Mouse (Mus musculus) left cerebral cortex, adult 18-20 months (tissue): ENCODE measurements at regions not wholly inside any gene's neighbourhood (a gene's known extent, or its start where the extent isn't known, plus 50 kb on each side); places are given as distances from the start of the nearest gene placed in this dataset.

Experiments used
- DNase-seq, 2 experiments: peaks; one replicate each; pipeline ENCODE4 v3.0.0; 2021 to 2022; ENCODE audit warnings: low spot score in 2 of 2, mixed read lengths in 1 of 2
- microRNA-seq, 2 experiments: library from miRNA; unstranded; fragments of <30 nt; microRNA quantifications; one replicate each; pipeline ENCODE4 v1.2.0; 2021

GRCm38 (mm10) chr14:110013229-110013628 lies 741.7 kb downstream of the Slitrk6 start:
- DNase-seq = no peak

- DNase-seq = no peak
Measured at GRCm38 (mm10) chr14:110007159-110007558, 747.8 kb downstream of the Slitrk6 start.

GRCm38 (mm10) chr14:109985026-109985425 lies 769.9 kb downstream of the Slitrk6 start:
- DNase-seq = no peak

- no peak for DNase-seq
Measured at GRCm38 (mm10) chr14:109958008-109958407, 796.9 kb downstream of the Slitrk6 start.

- DNase-seq = no peak
Measured at GRCm38 (mm10) chr14:109941944-109942343, 813.0 kb downstream of the Slitrk6 start.

- no peak for DNase-seq
Measured at GRCm38 (mm10) chr14:109941162-109941561, 813.8 kb downstream of the Slitrk6 start.

GRCm38 (mm10) chr14:109937432-109937831 lies 817.5 kb downstream of the Slitrk6 start:
- DNase-seq = no peak

GRCm38 (mm10) chr14:109928977-109929376 lies 826.0 kb downstream of the Slitrk6 start:
- no peak for DNase-seq

GRCm38 (mm10) chr14:109891896-109892165 lies 863.1 kb downstream of the Slitrk6 start:
- no peak for DNase-seq

- no peak for DNase-seq
Measured at GRCm38 (mm10) chr14:109891151-109891895, 863.6 kb downstream of the Slitrk6 start.

GRCm38 (mm10) chr14:109876950-109877663 lies 877.8 kb downstream of the Slitrk6 start:
- no peak for DNase-seq

- DNase-seq = peak; percentile 43 to 66
Measured at GRCm38 (mm10) chr14:109874230-109874629, 880.7 kb downstream of the Slitrk6 start.

- peak in 1 of 2 experiments; percentile 4 for DNase-seq
Measured at GRCm38 (mm10) chr14:109840354-109841104, 914.4 kb downstream of the Slitrk6 start.

- no peak for DNase-seq
Measured at GRCm38 (mm10) chr14:109802522-109803126, 888.7 kb upstream of the Slitrk1 start.

GRCm38 (mm10) chr14:109772246-109772645 lies 858.3 kb upstream of the Slitrk1 start:
- DNase-seq = no peak

GRCm38 (mm10) chr14:109760892-109761291 lies 846.9 kb upstream of the Slitrk1 start:
- DNase-seq = no peak

Small RNA genes in the stretch of these regions (microRNA-seq; reads per million reads assigned to microRNA genes)
- 0 reads per million in 2 experiments for gene Gm24369
